Mouse (Mus musculus) brain, embryonic 14.5 days (tissue): ENCODE data around the gene Reps2.

ENCODE experiments used
- CTCF ChIP-seq: fragments of 200-500 bp; IDR thresholded peaks from 2 replicates; pipeline ENCODE4 v1.5.1; 2012; ENCODE audit warnings: inconsistent platforms, mild to moderate bottlenecking, moderate library complexity, borderline replicate concordance; ENCODE audit not compliant: insufficient read depth, insufficient read length; ENCODE audit errors: extremely low read depth
- POLR2A ChIP-seq: fragments of 200-500 bp; IDR thresholded peaks from 2 replicates; pipeline ENCODE4 v1.6.1; 2012; ENCODE audit warnings: mild to moderate bottlenecking, inconsistent platforms, borderline replicate concordance; ENCODE audit not compliant: poor library complexity, insufficient read depth, insufficient read length, severe bottlenecking; ENCODE audit errors: extremely low read depth

- no peak for TF ChIP-seq CTCF
- no peak for TF ChIP-seq POLR2A
Observed at GRCm38 (mm10) chrX:162666166-162666565, 22.7 kb upstream of the Reps2 start.
